Mouse (Mus musculus) forebrain, embryonic 12.5 days (tissue): ENCODE results near the gene Nat8f6. TPM values are rescaled to one million over a fixed set of nuclear protein-coding genes. Genes with fewer than 3 reads are reported as not detected.
"Not testable (repeated sequence)": the region's sequence is repeated elsewhere in the genome, so short reads cannot be mapped to it uniquely, and the experiment has no call there.

ENCODE experiments used
- ATAC-seq: fragments of 200-750 bp; cut with Nextera tagmentation; 2 replicates; pipeline ENCODE4 v1.8.0; 2017; ENCODE audit warnings: moderate TSS enrichment; ENCODE audit not compliant: low FRiP score
- H3K27ac ChIP-seq: fragments of 300-500 bp; sonication (generic); 2 replicates; pipeline ENCODE4 v1.5.1; 2016; ENCODE audit warnings: mild to moderate bottlenecking
- H3K27me3 ChIP-seq: fragments of 300-500 bp; sonication (generic); 2 replicates; pipeline ENCODE4 v1.6.1; 2016; ENCODE audit warnings: mild to moderate bottlenecking
- H3K36me3 ChIP-seq: fragments of 300-500 bp; sonication (generic); replicated peaks from 2 replicates; pipeline ENCODE4 v1.6.1; 2016; ENCODE audit warnings: mild to moderate bottlenecking
- H3K4me1 ChIP-seq: fragments of 300-500 bp; sonication (generic); 2 replicates; pipeline ENCODE4 v1.6.1; 2016
- H3K4me2 ChIP-seq: fragments of 300-500 bp; sonication (generic); 2 replicates; pipeline ENCODE4 v1.6.1; 2016; ENCODE audit warnings: mild to moderate bottlenecking, moderate library complexity
- H3K4me3 ChIP-seq: fragments of 300-500 bp; sonication (generic); replicated peaks from 2 replicates; pipeline ENCODE4 v1.5.1; 2016; ENCODE audit warnings: mild to moderate bottlenecking
- H3K9ac ChIP-seq: fragments of 300-500 bp; sonication (generic); 2 replicates; pipeline ENCODE4 v1.6.1; 2016; ENCODE audit warnings: mild to moderate bottlenecking
- H3K9me3 ChIP-seq: fragments of 300-500 bp; sonication (generic); 2 replicates; pipeline ENCODE4 v1.6.1; 2016
- WGBS: fragments of 180-500 bp; shearing (Covaris S2); methylation state at CpG from one replicate; pipeline ENCODE4 v1.1.7; 2016; 5-methylcytosine and 5-hydroxymethylcytosine counted together
- polyA plus RNA-seq: library from polyadenylated mRNA; unstranded; fragments of >200 nt; fragmentation: Nextera tagmentation; extraction: Ambion mirVana; gene quantifications from 2 replicates; pipeline ENCODE4 v1.2.1, GENCODE M21; 2016

The Nat8f6 gene
- not detected in 2 replicates for polyA plus RNA-seq

DNA sequence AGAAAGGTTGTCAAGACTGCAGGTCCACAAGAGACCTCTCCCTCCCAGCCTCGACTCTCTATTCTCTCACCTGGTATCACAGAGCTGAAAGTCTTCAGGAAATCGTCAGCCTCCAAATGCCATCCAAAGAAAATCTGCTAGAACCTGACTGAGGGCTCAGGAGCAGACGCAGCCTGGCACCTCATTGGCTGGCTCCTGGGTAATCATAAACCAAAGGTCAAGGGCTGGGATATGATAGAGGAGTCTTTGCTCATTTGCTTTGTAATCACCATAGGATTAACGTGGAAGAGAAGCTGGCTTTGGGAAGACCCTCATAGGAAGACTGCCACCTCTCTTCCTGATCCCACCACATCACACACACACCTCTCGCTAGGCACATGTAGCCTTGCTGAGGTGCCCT, at the start of gene Nat8f6, which contains the start of gene Nat8f5:
Gene Nat8f6, minus strand, starts transcription at position 118 of the 400 bp plus-strand sequence.
Gene Nat8f5, minus strand, starts transcription at position 136 of the 400 bp plus-strand sequence.
- Histone ChIP-seq H3K4me3 (no peak within 1 kb of the TSS), H3K36me3 (no peaks in the 10 kb centered on the region), H3K9me3 (no peaks in the 10 kb centered on the region), H3K9ac (no peak within 1 kb of the TSS), H3K4me2 (no peak within 1 kb of the TSS), H3K4me1 (no peaks in the 10 kb centered on the region), H3K27ac (no peak within 1 kb of the TSS), H3K27me3 (no peaks in the 10 kb centered on the region)
- 85% methylated on average over 5 of the region's 5 CpGs for WGBS
- ATAC-seq: no peak

DNA sequence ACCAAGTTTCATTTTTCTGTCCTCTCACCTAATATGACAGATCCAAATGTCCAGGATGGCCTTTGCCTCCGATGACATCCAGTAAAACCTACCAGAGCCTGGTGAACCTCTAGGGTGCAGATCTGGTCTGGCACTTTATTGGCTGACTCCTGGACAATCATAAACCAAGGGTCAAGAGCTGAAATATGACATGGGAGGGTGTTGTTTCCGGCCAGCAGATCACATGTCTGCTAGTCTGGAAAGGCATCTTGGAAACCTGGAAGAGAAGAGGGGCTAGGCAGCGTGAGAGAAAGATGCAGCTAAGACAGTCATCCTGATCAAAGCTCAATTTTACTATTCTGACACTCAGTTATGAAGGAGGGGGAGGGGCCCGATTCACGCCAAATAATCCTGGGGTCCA, 48.3 kb upstream of the Nat8f6 start, which contains the start of gene Nat8f2:
Gene Nat8f2, minus strand, starts transcription at position 153 of the 400 bp plus-strand sequence.
- not testable (repeated sequence) for H3K27ac ChIP-seq, H3K9me3 ChIP-seq, ATAC-seq, H3K4me3 ChIP-seq, H3K9ac ChIP-seq, H3K4me2 ChIP-seq, H3K36me3 ChIP-seq, H3K27me3 ChIP-seq, H3K4me1 ChIP-seq
- 89% methylated on average over 5 of the region's 5 CpGs for WGBS

DNA sequence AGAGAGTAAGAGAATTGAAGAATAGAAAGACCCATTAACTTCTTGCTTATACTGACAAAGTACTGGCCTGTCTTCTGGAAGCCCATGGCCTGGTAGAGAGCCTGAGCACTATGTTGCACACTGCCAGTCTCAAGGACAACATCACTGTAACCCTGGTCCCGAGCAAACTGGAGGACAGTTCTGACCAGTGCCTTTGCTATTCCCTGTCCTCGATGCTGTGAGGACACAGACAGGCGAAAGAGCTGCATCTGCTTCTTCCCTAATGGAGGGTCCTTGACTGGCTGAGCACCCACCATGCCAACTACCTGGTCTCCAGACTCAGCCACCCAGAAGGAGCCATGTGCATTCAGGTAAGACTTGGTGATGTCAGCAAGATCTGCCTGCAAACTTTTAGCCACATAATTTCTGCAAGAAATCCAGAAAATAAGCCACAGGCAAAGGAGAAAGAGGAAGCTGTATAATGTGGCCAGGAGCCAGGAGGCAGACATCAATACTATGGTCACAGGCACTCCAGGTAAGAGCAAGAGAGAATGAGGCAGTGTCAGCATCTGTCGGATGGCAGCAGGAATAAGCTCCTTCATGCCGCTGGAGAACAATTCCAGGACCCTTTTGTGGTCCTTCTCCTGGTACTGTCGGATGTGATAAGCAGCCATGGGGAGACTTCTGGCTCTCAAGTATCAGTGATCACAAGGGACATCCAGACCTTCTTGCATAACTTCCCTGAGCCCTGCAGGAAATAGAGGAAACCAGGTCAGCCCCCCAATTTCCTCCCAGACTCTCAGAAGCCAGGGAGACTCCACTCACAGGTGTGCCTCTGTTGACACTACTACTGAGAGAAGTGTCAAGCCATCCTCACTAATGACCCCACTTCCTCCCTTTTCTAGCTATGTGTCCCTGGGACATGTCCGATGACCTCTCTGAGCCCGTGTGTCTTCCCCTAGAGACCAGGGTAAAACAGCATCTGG, 47.3 kb upstream of the Nat8f6 start:
- H3K27me3 ChIP-seq: no peaks in the 10 kb centered on the region
- H3K36me3 ChIP-seq: no peaks in the 10 kb centered on the region
- H3K9me3 ChIP-seq: no peaks in the 10 kb centered on the region
- no peak overlapping the region for H3K27ac ChIP-seq
- H3K4me2 ChIP-seq: no peak overlapping the region
- H3K4me3 ChIP-seq: no peak overlapping the region
- WGBS: 87% methylated on average over 8 of the region's 8 CpGs
- no peak overlapping the region for H3K9ac ChIP-seq
- no peak for ATAC-seq
- no peaks in the 10 kb centered on the region for H3K4me1 ChIP-seq

DNA sequence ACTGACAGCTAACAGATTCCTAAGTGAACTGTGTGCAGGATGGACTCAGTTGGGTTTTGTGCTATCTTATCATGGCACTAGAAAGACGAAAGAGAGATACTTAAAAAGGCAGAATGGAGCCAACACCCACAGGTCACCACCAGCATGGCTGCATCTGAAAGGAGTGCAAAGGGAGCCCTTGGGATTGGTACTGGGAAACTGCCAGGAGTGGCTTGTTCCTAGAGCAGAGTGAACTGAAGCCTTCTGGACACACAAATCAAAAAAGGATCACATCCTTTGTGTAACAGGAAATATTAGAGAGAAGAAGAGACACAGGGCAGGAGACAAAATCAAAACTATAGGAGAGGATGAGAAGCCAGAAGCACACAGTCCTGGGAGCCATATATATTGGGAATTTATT, 46.2 kb upstream of the Nat8f6 start:
- not testable (repeated sequence) for H3K27me3 ChIP-seq, H3K4me1 ChIP-seq, ATAC-seq, H3K9ac ChIP-seq, H3K27ac ChIP-seq, H3K4me2 ChIP-seq, H3K4me3 ChIP-seq, H3K9me3 ChIP-seq, H3K36me3 ChIP-seq
- WGBS: 72% methylated on average over 1 of the region's 1 CpGs

DNA sequence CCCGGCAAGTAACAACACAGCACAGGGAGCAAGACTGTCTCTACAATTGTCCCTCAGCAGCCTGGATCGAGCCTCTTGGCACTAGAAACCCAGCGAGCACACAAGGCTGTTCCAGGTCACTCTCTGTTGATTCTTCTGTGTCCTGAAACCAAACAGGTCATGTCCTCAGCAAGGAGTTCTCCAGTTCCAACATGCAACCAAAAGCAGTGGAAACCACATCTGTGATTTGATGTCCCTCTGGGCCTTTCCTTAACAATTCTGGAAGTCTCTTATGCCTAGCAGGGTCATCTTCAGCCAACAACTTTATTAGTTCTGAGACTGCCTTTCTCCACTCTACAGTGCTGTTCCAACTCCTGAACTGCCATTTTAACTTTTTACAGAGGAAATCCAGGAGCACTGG, 45.4 kb upstream of the Nat8f6 start:
- H3K27ac ChIP-seq, H3K9me3 ChIP-seq, H3K27me3 ChIP-seq, H3K4me1 ChIP-seq, H3K36me3 ChIP-seq, H3K4me2 ChIP-seq, H3K4me3 ChIP-seq, ATAC-seq, H3K9ac ChIP-seq: not testable (repeated sequence)
- 92% methylated on average over 3 of the region's 3 CpGs for WGBS

DNA sequence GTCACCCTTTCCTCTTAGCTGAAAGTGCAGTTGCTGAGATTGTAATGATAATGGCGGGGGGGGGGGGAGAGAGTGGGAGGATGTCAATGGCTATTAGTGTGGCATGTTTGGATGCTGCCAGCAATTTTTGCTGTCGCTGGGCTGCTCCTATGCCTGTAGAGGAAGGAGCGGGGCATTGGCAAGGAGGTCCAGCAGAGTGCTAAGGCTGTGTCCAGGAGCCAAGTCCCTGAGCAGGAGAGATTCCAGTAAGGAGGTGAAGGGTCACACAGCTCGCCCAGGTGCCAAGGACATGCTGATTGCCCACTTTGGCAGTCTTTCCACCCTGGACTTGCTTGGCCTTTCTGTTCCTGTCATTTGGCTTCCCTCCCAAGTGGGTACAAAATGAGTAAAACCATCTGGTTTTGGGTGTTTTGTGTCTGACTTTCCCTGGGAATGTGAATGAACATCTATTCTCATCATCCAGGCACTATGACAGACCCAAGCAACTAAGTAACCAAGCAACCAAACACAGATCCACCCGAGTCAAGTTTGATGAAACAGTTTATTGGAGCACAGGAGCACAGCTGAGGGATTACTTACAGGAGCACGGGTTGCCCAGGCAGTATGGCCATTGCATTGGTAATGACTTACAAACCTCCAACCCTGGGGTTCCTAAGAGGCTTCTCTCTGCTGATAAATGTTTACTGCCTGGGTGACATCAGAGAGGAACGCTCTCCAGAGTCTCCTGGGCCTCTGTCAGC, 44.3 kb upstream of the Nat8f6 start:
- H3K4me3 ChIP-seq, H3K36me3 ChIP-seq, H3K4me2 ChIP-seq, H3K9ac ChIP-seq, ATAC-seq, H3K9me3 ChIP-seq, H3K27me3 ChIP-seq, H3K4me1 ChIP-seq, H3K27ac ChIP-seq: not testable (repeated sequence)
- WGBS: 69% methylated on average over 5 of the region's 7 CpGs

DNA sequence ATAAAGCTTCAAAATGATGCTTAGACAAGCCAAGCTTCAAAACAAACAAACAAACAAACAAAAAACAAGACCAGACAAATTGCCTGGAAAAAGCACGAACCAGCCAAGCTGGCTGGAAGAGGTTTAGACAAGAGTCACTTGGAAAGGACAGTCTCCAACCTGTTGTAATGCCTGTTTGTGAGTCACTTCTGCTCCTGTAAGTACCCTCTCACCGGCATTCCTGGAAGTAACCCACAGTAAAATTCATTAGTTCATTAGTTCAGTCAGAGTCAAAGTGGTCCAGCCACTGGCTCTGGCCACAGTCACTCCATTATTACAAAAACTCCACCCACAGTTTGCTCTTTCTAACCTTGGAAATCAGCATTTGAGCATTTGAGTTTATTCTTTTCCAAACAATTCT, 43.1 kb upstream of the Nat8f6 start:
- Histone ChIP-seq H3K36me3 (no peaks in the 10 kb centered on the region), H3K9me3 (no peaks in the 10 kb centered on the region), H3K4me3 (no peak overlapping the region), H3K27ac (no peak overlapping the region), H3K9ac (no peak overlapping the region), H3K27me3 (no peaks in the 10 kb centered on the region), H3K4me2 (no peak overlapping the region), H3K4me1 (no peaks in the 10 kb centered on the region)
- WGBS: 93% methylated on average over 2 of the region's 2 CpGs
- ATAC-seq: no peak

DNA sequence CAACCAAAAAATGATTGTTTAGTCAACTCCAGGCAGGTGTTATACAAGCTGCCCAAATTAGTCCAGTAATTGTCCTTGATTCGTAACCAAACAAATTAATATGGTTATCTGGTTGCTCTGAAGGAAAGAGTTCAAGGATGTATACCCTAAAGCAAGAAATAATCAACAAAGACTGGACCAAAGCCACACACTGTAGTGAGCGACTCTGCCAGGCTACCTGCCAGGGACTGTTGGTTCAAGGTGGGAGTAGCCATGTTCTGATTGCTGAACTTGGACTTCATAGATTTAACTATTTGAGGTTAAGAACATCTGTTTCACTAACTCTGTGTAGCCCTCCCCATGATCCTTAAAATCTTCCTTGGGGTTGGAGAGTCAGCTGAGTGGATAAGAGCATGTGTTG, 42.4 kb upstream of the Nat8f6 start:
- Histone ChIP-seq H3K4me1 (no peaks in the 10 kb centered on the region), H3K27me3 (no peaks in the 10 kb centered on the region), H3K36me3 (no peaks in the 10 kb centered on the region), H3K9ac (no peak overlapping the region), H3K27ac (no peak overlapping the region), H3K9me3 (no peaks in the 10 kb centered on the region), H3K4me2 (no peak overlapping the region), H3K4me3 (no peak overlapping the region)
- ATAC-seq: no peak
- 91% methylated on average over 2 of the region's 2 CpGs for WGBS

DNA sequence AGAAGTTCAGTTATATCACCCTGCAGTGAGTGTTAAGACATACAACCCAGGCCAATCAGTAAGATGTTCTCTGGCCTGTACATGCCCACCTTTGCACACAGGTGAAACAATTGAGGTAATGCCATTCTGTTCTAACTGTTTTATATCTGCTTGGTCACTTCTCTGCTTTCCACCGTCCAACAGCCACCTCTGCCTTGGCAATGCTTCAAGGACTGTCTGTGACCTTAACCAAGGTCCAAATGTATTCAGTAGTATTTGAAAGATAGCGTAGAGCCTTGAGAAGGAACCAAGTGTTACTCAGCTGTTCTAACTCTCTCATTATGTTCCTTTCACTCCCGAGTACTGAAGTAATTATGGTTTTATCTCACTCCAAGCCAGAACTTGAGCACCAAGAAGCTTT, 41.8 kb upstream of the Nat8f6 start:
- H3K27me3 ChIP-seq: no peaks in the 10 kb centered on the region
- no peaks in the 10 kb centered on the region for H3K36me3 ChIP-seq
- H3K27ac ChIP-seq: no peak overlapping the region
- H3K4me1 ChIP-seq: no peaks in the 10 kb centered on the region
- no peak overlapping the region for H3K4me3 ChIP-seq
- no peak overlapping the region for H3K9ac ChIP-seq
- no peak overlapping the region for H3K4me2 ChIP-seq
- 65% methylated on average over 3 of the region's 3 CpGs for WGBS
- no peak for ATAC-seq
- no peaks in the 10 kb centered on the region for H3K9me3 ChIP-seq

DNA sequence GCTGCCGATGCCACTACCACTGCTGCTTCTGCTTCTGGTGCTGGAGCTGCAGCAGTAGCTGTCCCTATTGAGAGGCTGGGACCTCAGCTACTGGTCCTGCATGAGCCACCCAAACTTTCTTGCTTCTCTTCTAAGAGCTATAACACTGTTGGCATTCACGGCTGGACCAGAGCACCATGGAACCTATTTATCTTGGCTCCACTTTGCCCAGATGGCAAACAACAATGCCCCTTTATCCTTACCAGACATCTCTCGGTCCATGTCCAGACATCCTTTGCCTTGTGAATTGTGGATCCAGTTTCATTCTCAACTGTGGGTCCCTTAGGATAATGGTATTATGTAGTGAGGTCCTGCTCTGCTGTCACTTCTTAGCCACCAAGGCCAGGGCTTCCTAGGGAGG, 40.5 kb upstream of the Nat8f6 start:
- no peaks in the 10 kb centered on the region for H3K27me3 ChIP-seq
- no peak overlapping the region for H3K27ac ChIP-seq
- no peak overlapping the region for H3K4me2 ChIP-seq
- 91% methylated on average over 3 of the region's 3 CpGs for WGBS
- no peaks in the 10 kb centered on the region for H3K9me3 ChIP-seq
- ATAC-seq: no peak
- H3K4me3 ChIP-seq: no peak overlapping the region
- H3K4me1 ChIP-seq: no peaks in the 10 kb centered on the region
- no peaks in the 10 kb centered on the region for H3K36me3 ChIP-seq
- H3K9ac ChIP-seq: no peak overlapping the region

DNA sequence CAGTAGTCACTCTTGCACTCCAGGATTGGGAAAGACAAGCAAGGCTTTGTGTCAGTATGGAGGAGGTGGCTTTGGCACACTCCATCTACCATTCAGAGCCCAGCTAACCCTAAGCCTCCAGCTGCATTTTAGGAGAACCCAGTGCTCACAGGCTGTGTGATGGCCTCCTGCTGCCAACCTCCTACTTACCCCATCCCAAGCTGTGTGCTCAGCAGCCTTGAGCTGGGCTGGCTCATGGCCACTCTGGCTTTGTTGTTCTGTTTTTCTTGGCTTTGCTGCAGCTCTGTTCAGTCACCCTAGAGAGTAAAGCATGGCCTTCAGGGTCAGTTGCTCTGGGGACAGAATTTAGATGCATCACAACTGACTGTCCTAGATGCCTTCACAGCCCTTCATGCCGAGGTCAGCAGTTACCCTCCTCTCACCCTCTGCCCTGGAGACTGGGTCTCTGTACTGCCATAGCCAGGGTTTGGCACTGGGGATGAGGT, 35.5 kb upstream of the Nat8f6 start:
- Histone ChIP-seq H3K27ac (no peak overlapping the region), H3K27me3 (no peaks in the 10 kb centered on the region), H3K4me3 (no peak overlapping the region), H3K9me3 (no peaks in the 10 kb centered on the region), H3K36me3 (no peaks in the 10 kb centered on the region), H3K4me2 (no peak overlapping the region), H3K9ac (no peak overlapping the region), H3K4me1 (no peaks in the 10 kb centered on the region)
- no peak for ATAC-seq
- WGBS: 73% methylated on average over 1 of the region's 1 CpGs

DNA sequence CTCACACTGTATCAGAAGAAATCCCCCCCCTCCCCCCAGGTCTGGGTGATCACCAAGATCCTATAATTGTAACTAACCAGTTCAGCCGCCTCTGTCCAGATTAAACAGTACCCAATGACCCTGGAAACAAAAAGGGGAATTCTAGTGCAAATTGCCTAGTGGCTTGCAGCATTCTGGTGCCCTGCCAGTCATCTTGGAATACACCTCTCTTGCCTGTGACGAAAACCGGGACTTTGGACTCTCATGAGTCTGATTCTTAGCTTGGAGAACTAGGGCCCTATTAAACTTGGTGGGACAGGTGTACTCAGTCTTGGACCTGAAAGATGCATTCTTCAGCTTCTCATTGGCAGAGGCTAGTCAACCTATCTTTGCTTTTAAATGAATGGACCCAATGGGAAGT, 32.7 kb upstream of the Nat8f6 start:
- no peak for ATAC-seq
- no peak overlapping the region for H3K9ac ChIP-seq
- no peak overlapping the region for H3K4me3 ChIP-seq
- H3K27me3 ChIP-seq: no peaks in the 10 kb centered on the region
- H3K4me2 ChIP-seq: no peak overlapping the region
- no peaks in the 10 kb centered on the region for H3K36me3 ChIP-seq
- no peak overlapping the region for H3K27ac ChIP-seq
- no peaks in the 10 kb centered on the region for H3K9me3 ChIP-seq
- H3K4me1 ChIP-seq: no peaks in the 10 kb centered on the region
- WGBS: 78% methylated on average over 3 of the region's 3 CpGs
